Mouse (Mus musculus): Measurements from ENCODE around the gene 9530002B09Rik. TPM values are rescaled to one million over a fixed set of nuclear protein-coding genes. Genes with fewer than 3 reads are reported as not detected.

9530002B09Rik gene
- polyA plus RNA-seq (2012; rRNA removed), result not detected in 2 replicates

DNA sequence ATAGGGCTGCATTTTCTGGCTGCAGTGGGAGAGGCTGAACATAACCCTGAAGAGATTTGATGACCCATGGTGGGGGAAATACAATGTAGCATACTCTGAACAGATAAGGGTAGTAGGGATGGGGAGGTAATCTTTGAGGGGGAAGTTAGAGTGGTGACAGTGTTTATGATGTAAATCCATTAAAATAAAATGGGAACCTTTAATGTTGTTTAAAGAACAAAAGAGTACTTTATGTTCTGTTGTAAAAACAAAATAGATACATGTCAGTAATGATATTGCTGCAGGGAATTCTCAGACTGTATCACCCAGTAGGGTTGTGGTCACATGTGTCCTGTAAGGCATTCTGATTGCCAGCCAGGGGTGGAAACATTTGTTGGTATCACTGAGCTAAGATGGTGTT, at the start of gene 9530002B09Rik:
9530002B09Rik (plus strand) TSS at position 301 of the 400 bp plus-strand sequence.
- no peak within 1 kb of the TSS for H3K27ac ChIP-seq (ENCODE audit: control insufficient read depth, insufficient read depth, low read length)
- no peak within 1 kb of the TSS for H3K4me3 ChIP-seq (ENCODE audit: control insufficient read depth, insufficient read depth, low read length)
- H3K36me3 ChIP-seq (ENCODE audit: control insufficient read depth, insufficient read depth, low read length), result no peaks in the 10 kb centered on the region
- H3K4me1 ChIP-seq (replicated peaks; ENCODE audit: control insufficient read depth, insufficient read depth, low read length), result no peaks in the 10 kb centered on the region
- TF ChIP-seq CTCF (IDR thresholded peaks at IDR 0.05; ENCODE audit: borderline replicate concordance, control insufficient read depth, extremely low read depth, insufficient read depth, low read length, poor library complexity) (no peak), POLR2A (IDR thresholded peaks at IDR 0.05; ENCODE audit: control insufficient read depth, extremely low read depth, insufficient read depth, low read length, poor library complexity) (no peak)
- no peaks in the 10 kb centered on the region for H3K27me3 ChIP-seq (ENCODE audit: control insufficient read depth, insufficient read depth, low read length)
- DNase-seq, result no peak

Other genes with a start within 250 kb of the 9530002B09Rik start
- gene Ppt1, start 147.0 kb downstream of the 9530002B09Rik start, polyA plus RNA-seq (2012; rRNA removed), result 79.5 and 86.7 TPM in 2 replicates
- gene Cap1, start 196.8 kb downstream of the 9530002B09Rik start, polyA plus RNA-seq (2012; rRNA removed), result 192 and 203 TPM in 2 replicates

Data from thymus, adult 2 months (tissue).